Mouse (Mus musculus): ENCODE results near the gene Ephb1. TPM values are rescaled to one million over a fixed set of nuclear protein-coding genes. Genes with fewer than 3 reads are reported as not detected.
A peak's percentile ranks its signal among the peaks of the same experiment; 100 is the strongest.

The Ephb1 gene
- polyA plus RNA-seq, 1 experiment, result 2.7 TPM

- no peak overlapping the region for H3K27ac ChIP-seq (ENCODE audit: insufficient read depth, low read depth, low read length)
- no peaks in the 10 kb centered on the region for H3K36me3 ChIP-seq (ENCODE audit: control insufficient read depth, insufficient read depth, low read length)
- no peaks in the 10 kb centered on the region for H3K4me1 ChIP-seq (ENCODE audit: control insufficient read depth, insufficient read depth, low read length)
- no peak for DNase-seq
- no peak for TF ChIP-seq CTCF (conservative IDR thresholded peaks at IDR 0.05; ENCODE audit: insufficient read depth, insufficient read length, low read depth, low read length)
- TF ChIP-seq POLR2A (IDR thresholded peaks at IDR 0.05; ENCODE audit: low read depth, low read length), result no peak
- no peaks in the 10 kb centered on the region for H3K27me3 ChIP-seq (replicated peaks; ENCODE audit: control insufficient read depth, insufficient read depth, low read length)
- H3K4me3 ChIP-seq (ENCODE audit: insufficient read depth, low read depth, low read length), result no peak overlapping the region
These were observed 339.0 kb downstream of the Ephb1 start for GRCm38 (mm10) chr9:102015516-102015915.

- no peak for TF ChIP-seq POLR2A (IDR thresholded peaks at IDR 0.05; ENCODE audit: low read depth, low read length)
- TF ChIP-seq CTCF (conservative IDR thresholded peaks at IDR 0.05; ENCODE audit: insufficient read depth, insufficient read length, low read depth, low read length), result no peak
- DNase-seq, result no peak
- 76% methylated on average over 10 of the region's 10 CpGs for WGBS
- no peaks in the 10 kb centered on the region for H3K36me3 ChIP-seq (ENCODE audit: control insufficient read depth, insufficient read depth, low read length)
- H3K4me3 ChIP-seq (ENCODE audit: insufficient read depth, low read depth, low read length), result no peak overlapping the region
- no peak overlapping the region for H3K27ac ChIP-seq (ENCODE audit: insufficient read depth, low read depth, low read length)
- H3K4me1 ChIP-seq (ENCODE audit: control insufficient read depth, insufficient read depth, low read length), result no peaks in the 10 kb centered on the region
- H3K27me3 ChIP-seq (replicated peaks; ENCODE audit: control insufficient read depth, insufficient read depth, low read length), result no peaks in the 10 kb centered on the region
These were observed 346.8 kb downstream of the Ephb1 start for GRCm38 (mm10) chr9:102007706-102008105.

GRCm38 (mm10) chr9:102006539-102006938, 348.0 kb downstream of the Ephb1 start:
- no peaks in the 10 kb centered on the region for H3K36me3 ChIP-seq (ENCODE audit: control insufficient read depth, insufficient read depth, low read length)
- DNase-seq, result peak; percentile 16
- H3K4me1 ChIP-seq (ENCODE audit: control insufficient read depth, insufficient read depth, low read length), result no peaks in the 10 kb centered on the region
- no peak overlapping the region for H3K27ac ChIP-seq (ENCODE audit: insufficient read depth, low read depth, low read length)
- peak; percentile 58 for TF ChIP-seq CTCF (conservative IDR thresholded peaks at IDR 0.05; ENCODE audit: insufficient read depth, insufficient read length, low read depth, low read length)
- TF ChIP-seq POLR2A (IDR thresholded peaks at IDR 0.05; ENCODE audit: low read depth, low read length), result no peak
- H3K27me3 ChIP-seq (replicated peaks; ENCODE audit: control insufficient read depth, insufficient read depth, low read length), result no peaks in the 10 kb centered on the region
- 56% methylated on average over 2 of the region's 2 CpGs for whole genome bisulfite sequencing
- no peak overlapping the region for H3K4me3 ChIP-seq (ENCODE audit: insufficient read depth, low read depth, low read length)

GRCm38 (mm10) chr9:102002920-102003319, 351.6 kb downstream of the Ephb1 start:
- Histone ChIP-seq H3K4me3 (ENCODE audit: insufficient read depth, low read depth, low read length) (no peak overlapping the region), H3K36me3 (ENCODE audit: control insufficient read depth, insufficient read depth, low read length) (no peaks in the 10 kb centered on the region), H3K4me1 (ENCODE audit: control insufficient read depth, insufficient read depth, low read length) (no peaks in the 10 kb centered on the region), H3K27me3 (replicated peaks; ENCODE audit: control insufficient read depth, insufficient read depth, low read length) (no peaks in the 10 kb centered on the region), H3K27ac (ENCODE audit: insufficient read depth, low read depth, low read length) (no peak overlapping the region)
- 50% methylated on average over 5 of the region's 5 CpGs for WGBS
- no peak for TF ChIP-seq CTCF (conservative IDR thresholded peaks at IDR 0.05; ENCODE audit: insufficient read depth, insufficient read length, low read depth, low read length)
- no peak for TF ChIP-seq POLR2A (IDR thresholded peaks at IDR 0.05; ENCODE audit: low read depth, low read length)
- DNase-seq, result no peak

- 73% methylated on average over 10 of the region's 10 CpGs for WGBS
- DNase-seq, result no peak
- no peaks in the 10 kb centered on the region for H3K36me3 ChIP-seq (ENCODE audit: control insufficient read depth, insufficient read depth, low read length)
These were observed 352.3 kb downstream of the Ephb1 start for GRCm38 (mm10) chr9:102002186-102002585.

GRCm38 (mm10) chr9:102001633-102002165, 352.8 kb downstream of the Ephb1 start:
- DNase-seq, result no peak
- Histone ChIP-seq H3K36me3 (ENCODE audit: control insufficient read depth, insufficient read depth, low read length) (no peaks in the 10 kb centered on the region), H3K4me1 (ENCODE audit: control insufficient read depth, insufficient read depth, low read length) (no peaks in the 10 kb centered on the region), H3K4me3 (ENCODE audit: insufficient read depth, low read depth, low read length) (no peak overlapping the region), H3K27ac (ENCODE audit: insufficient read depth, low read depth, low read length) (no peak overlapping the region), H3K27me3 (replicated peaks; ENCODE audit: control insufficient read depth, insufficient read depth, low read length) (no peaks in the 10 kb centered on the region)
- TF ChIP-seq CTCF (conservative IDR thresholded peaks at IDR 0.05; ENCODE audit: insufficient read depth, insufficient read length, low read depth, low read length) (no peak), POLR2A (IDR thresholded peaks at IDR 0.05; ENCODE audit: low read depth, low read length) (no peak)
- 95% methylated on average over 11 of the region's 11 CpGs for WGBS

More at GRCm38 (mm10) chr9:102002186-102002585, 352.3 kb downstream of the Ephb1 start:
- Histone ChIP-seq H3K4me3 (ENCODE audit: insufficient read depth, low read depth, low read length) (no peak overlapping the region), H3K4me1 (ENCODE audit: control insufficient read depth, insufficient read depth, low read length) (no peaks in the 10 kb centered on the region), H3K27me3 (replicated peaks; ENCODE audit: control insufficient read depth, insufficient read depth, low read length) (no peaks in the 10 kb centered on the region), H3K27ac (ENCODE audit: insufficient read depth, low read depth, low read length) (no peak overlapping the region)
- no peak for TF ChIP-seq CTCF (conservative IDR thresholded peaks at IDR 0.05; ENCODE audit: insufficient read depth, insufficient read length, low read depth, low read length)

- TF ChIP-seq CTCF (conservative IDR thresholded peaks at IDR 0.05; ENCODE audit: insufficient read depth, insufficient read length, low read depth, low read length), result no peak
- TF ChIP-seq POLR2A (IDR thresholded peaks at IDR 0.05; ENCODE audit: low read depth, low read length), result no peak
- no peaks in the 10 kb centered on the region for H3K4me1 ChIP-seq (ENCODE audit: control insufficient read depth, insufficient read depth, low read length)
- no peak overlapping the region for H3K4me3 ChIP-seq (ENCODE audit: insufficient read depth, low read depth, low read length)
- no peaks in the 10 kb centered on the region for H3K36me3 ChIP-seq (ENCODE audit: control insufficient read depth, insufficient read depth, low read length)
- WGBS, result 47% methylated on average over 4 of the region's 4 CpGs
- no peak for DNase-seq
- H3K27ac ChIP-seq (ENCODE audit: insufficient read depth, low read depth, low read length), result no peak overlapping the region
- H3K27me3 ChIP-seq (replicated peaks; ENCODE audit: control insufficient read depth, insufficient read depth, low read length), result no peaks in the 10 kb centered on the region
These were observed 354.8 kb downstream of the Ephb1 start for GRCm38 (mm10) chr9:101999690-102000089.
